Mouse (Mus musculus) embryonic facial prominence, embryonic 12.5 days (tissue): ENCODE data around the gene Nemp1. TPM values are rescaled to one million over a fixed set of nuclear protein-coding genes. Genes with fewer than 3 reads are reported as not detected.
A peak's percentile ranks its signal among the peaks of the same experiment; 100 is the strongest.

Experiments
- ATAC-seq: fragments of 200-750 bp; cut with Nextera tagmentation; 2 replicates; pipeline ENCODE4 v1.8.0; 2017; ENCODE audit not compliant: insufficient number of reproducible peaks, insufficient read depth, low FRiP score, low TSS enrichment
- H3K27ac ChIP-seq: fragments of 300-500 bp; sonication (generic); 2 replicates; pipeline ENCODE4 v1.5.1; 2016; ENCODE audit warnings: mild to moderate bottlenecking
- H3K27me3 ChIP-seq: fragments of 300-500 bp; sonication (generic); 2 replicates; pipeline ENCODE4 v1.6.1; 2016; ENCODE audit warnings: mild to moderate bottlenecking, moderate library complexity
- H3K36me3 ChIP-seq: fragments of 300-500 bp; sonication (generic); 2 replicates; pipeline ENCODE4 v1.6.1; 2016; ENCODE audit warnings: mild to moderate bottlenecking
- H3K4me1 ChIP-seq: fragments of 300-500 bp; sonication (generic); 2 replicates; pipeline ENCODE4 v1.6.1; 2016
- H3K4me2 ChIP-seq: fragments of 300-500 bp; sonication (generic); replicated peaks from 2 replicates; pipeline ENCODE4 v1.6.1; 2016; ENCODE audit warnings: mild to moderate bottlenecking, moderate library complexity
- H3K4me3 ChIP-seq: fragments of 300-500 bp; sonication (generic); 2 replicates; pipeline ENCODE4 v1.5.1; 2016; ENCODE audit warnings: mild to moderate bottlenecking
- H3K9ac ChIP-seq: fragments of 300-500 bp; sonication (generic); 2 replicates; pipeline ENCODE4 v1.6.1; 2016; ENCODE audit warnings: mild to moderate bottlenecking, moderate library complexity
- H3K9me3 ChIP-seq: fragments of 300-500 bp; sonication (generic); 2 replicates; pipeline ENCODE4 v1.6.1; 2016; ENCODE audit warnings: mild to moderate bottlenecking, moderate library complexity
- WGBS: fragments of 180-500 bp; shearing (Covaris S2); methylation state at CpG from one replicate; pipeline ENCODE4 v1.1.7; 2016; 5-methylcytosine and 5-hydroxymethylcytosine counted together
- polyA plus RNA-seq: library from polyadenylated mRNA; unstranded; fragments of >200 nt; fragmentation: Nextera tagmentation; extraction: Ambion mirVana; gene quantifications from 2 replicates; pipeline ENCODE4 v1.2.1, GENCODE M21; 2016

Nemp1 gene
- polyA plus RNA-seq, 1 experiment from 2014 or later = 11.9 TPM

GRCm38 (mm10) chr10:127677591-127678336 lies 11.1 kb downstream of the Nemp1 start:
- no peaks in the 10 kb centered on the region for H3K9me3 ChIP-seq
- ATAC-seq = no peak
- peak overlapping the region; percentile 92 for H3K4me2 ChIP-seq
- peak overlapping the region; percentile 76 for H3K4me3 ChIP-seq
- 8% methylated on average over 14 of the region's 14 CpGs for WGBS
- H3K4me1 ChIP-seq = peaks cover 7% of the 10 kb centered on the region; the same call in 1 of the 2 replicates
- peak overlapping the region; percentile 81 for H3K9ac ChIP-seq
- no peaks in the 10 kb centered on the region for H3K27me3 ChIP-seq
- H3K27ac ChIP-seq = peak overlapping the region; percentile 83
- no peaks in the 10 kb centered on the region for H3K36me3 ChIP-seq

GRCm38 (mm10) chr10:127679208-127679607 lies 12.5 kb downstream of the Nemp1 start:
- no peak overlapping the region for H3K4me3 ChIP-seq
- peaks cover 7% of the 10 kb centered on the region; the same call in 1 of the 2 replicates for H3K4me1 ChIP-seq
- no peak overlapping the region for H3K4me2 ChIP-seq
- H3K27ac ChIP-seq = no peak overlapping the region
- no peaks in the 10 kb centered on the region for H3K36me3 ChIP-seq
- H3K27me3 ChIP-seq = no peaks in the 10 kb centered on the region
- ATAC-seq = no peak
- WGBS = 91% methylated on average over 1 of the region's 1 CpGs
- H3K9ac ChIP-seq = no peak overlapping the region
- H3K9me3 ChIP-seq = no peaks in the 10 kb centered on the region

DNA sequence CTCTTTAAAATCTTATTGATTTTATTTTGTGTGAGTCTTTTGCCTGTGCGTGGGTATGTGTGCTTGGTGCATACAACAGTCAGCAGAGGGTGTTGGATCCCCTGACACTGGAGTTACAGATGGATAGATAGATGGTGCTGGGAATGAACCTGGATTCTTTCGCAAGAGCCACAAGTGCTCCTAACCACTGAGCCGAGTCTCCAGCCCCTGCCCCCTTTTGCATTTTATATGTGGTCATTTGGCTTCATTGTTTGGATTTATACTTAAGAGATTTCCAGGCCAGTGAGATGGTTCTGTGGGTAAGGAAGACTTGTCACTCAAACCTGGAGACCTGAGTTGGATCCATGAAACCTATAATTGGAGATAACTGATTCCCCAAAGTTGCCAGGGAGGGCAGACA lies 13.2 kb downstream of the Nemp1 start:
- Histone ChIP-seq H3K4me1 (peaks cover 7% of the 10 kb centered on the region; the same call in 1 of the 2 replicates), H3K27me3 (no peaks in the 10 kb centered on the region), H3K36me3 (no peaks in the 10 kb centered on the region), H3K9me3 (no peaks in the 10 kb centered on the region), H3K9ac (no peak overlapping the region), H3K4me2 (no peak overlapping the region), H3K27ac (no peak overlapping the region), H3K4me3 (no peak overlapping the region)
- no peak for ATAC-seq
- WGBS = 89% methylated on average over 3 of the region's 3 CpGs

GRCm38 (mm10) chr10:127682886-127683285 lies 16.2 kb downstream of the Nemp1 start:
- Histone ChIP-seq H3K4me2 (no peak overlapping the region), H3K27me3 (no peaks in the 10 kb centered on the region), H3K27ac (no peak overlapping the region), H3K36me3 (no peaks in the 10 kb centered on the region), H3K9me3 (no peaks in the 10 kb centered on the region), H3K4me1 (peaks cover 4% of the 10 kb centered on the region; the same call in 1 of the 2 replicates), H3K9ac (no peak overlapping the region), H3K4me3 (no peak overlapping the region)
- 86% methylated on average over 6 of the region's 6 CpGs for WGBS
- ATAC-seq = no peak

- 23% methylated on average over 1 of the region's 1 CpGs for WGBS
- no peak for ATAC-seq
- Histone ChIP-seq H3K9me3 (no peaks in the 10 kb centered on the region), H3K4me3 (no peak overlapping the region), H3K4me2 (no peak overlapping the region), H3K27ac (no peak overlapping the region), H3K9ac (no peak overlapping the region), H3K4me1 (no peaks in the 10 kb centered on the region), H3K36me3 (peaks cover 50% of the 10 kb centered on the region), H3K27me3 (no peaks in the 10 kb centered on the region)
Observed at GRCm38 (mm10) chr10:127691053-127691452, 24.4 kb downstream of the Nemp1 start.

- H3K4me1 ChIP-seq = no peaks in the 10 kb centered on the region
- 51% methylated on average over 2 of the region's 2 CpGs for WGBS
- no peaks in the 10 kb centered on the region for H3K9me3 ChIP-seq
- no peak overlapping the region for H3K27ac ChIP-seq
- H3K9ac ChIP-seq = no peak overlapping the region
- no peak overlapping the region for H3K4me2 ChIP-seq
- H3K36me3 ChIP-seq = peaks cover 73% of the 10 kb centered on the region
- H3K4me3 ChIP-seq = no peak overlapping the region
- no peaks in the 10 kb centered on the region for H3K27me3 ChIP-seq
- ATAC-seq = no peak
Observed at GRCm38 (mm10) chr10:127694636-127695035, 27.9 kb downstream of the Nemp1 start.

- WGBS = 94% methylated on average over 7 of the region's 7 CpGs
- H3K27me3 ChIP-seq = no peaks in the 10 kb centered on the region
- H3K9ac ChIP-seq = no peak overlapping the region
- H3K4me1 ChIP-seq = no peaks in the 10 kb centered on the region
- no peak overlapping the region for H3K27ac ChIP-seq
- ATAC-seq = no peak
- H3K36me3 ChIP-seq = peaks cover 70% of the 10 kb centered on the region
- H3K4me3 ChIP-seq = no peak overlapping the region
- H3K9me3 ChIP-seq = no peaks in the 10 kb centered on the region
- H3K4me2 ChIP-seq = no peak overlapping the region
Observed at GRCm38 (mm10) chr10:127695775-127696174, 29.1 kb downstream of the Nemp1 start.

- peaks cover 53% of the 10 kb centered on the region for H3K36me3 ChIP-seq
- 89% methylated on average over 7 of the region's 7 CpGs for WGBS
- ATAC-seq = no peak
Observed at GRCm38 (mm10) chr10:127698966-127699365, 32.3 kb downstream of the Nemp1 start.

GRCm38 (mm10) chr10:127703299-127703698 lies 36.6 kb downstream of the Nemp1 start:
- 0 out of 2 replicates have a peak, but pooled peaks cover 3% of the 10 kb centered on the region for H3K4me1 ChIP-seq
- H3K27ac ChIP-seq = no peak overlapping the region
- 47% methylated on average over 4 of the region's 4 CpGs for WGBS
- no peaks in the 10 kb centered on the region for H3K9me3 ChIP-seq
- no peaks in the 10 kb centered on the region for H3K27me3 ChIP-seq
- H3K36me3 ChIP-seq = peaks cover 19% of the 10 kb centered on the region
- no peak overlapping the region for H3K4me3 ChIP-seq
- no peak for ATAC-seq
- H3K9ac ChIP-seq = no peak overlapping the region
- H3K4me2 ChIP-seq = no peak overlapping the region

More at GRCm38 (mm10) chr10:127698966-127699365, 32.3 kb downstream of the Nemp1 start:
- no peaks in the 10 kb centered on the region for H3K4me1 ChIP-seq
- no peak overlapping the region for H3K9ac ChIP-seq
- H3K27ac ChIP-seq = no peak overlapping the region
- no peaks in the 10 kb centered on the region for H3K9me3 ChIP-seq
- H3K4me3 ChIP-seq = no peak overlapping the region
- H3K27me3 ChIP-seq = no peaks in the 10 kb centered on the region
- no peak overlapping the region for H3K4me2 ChIP-seq

DNA sequence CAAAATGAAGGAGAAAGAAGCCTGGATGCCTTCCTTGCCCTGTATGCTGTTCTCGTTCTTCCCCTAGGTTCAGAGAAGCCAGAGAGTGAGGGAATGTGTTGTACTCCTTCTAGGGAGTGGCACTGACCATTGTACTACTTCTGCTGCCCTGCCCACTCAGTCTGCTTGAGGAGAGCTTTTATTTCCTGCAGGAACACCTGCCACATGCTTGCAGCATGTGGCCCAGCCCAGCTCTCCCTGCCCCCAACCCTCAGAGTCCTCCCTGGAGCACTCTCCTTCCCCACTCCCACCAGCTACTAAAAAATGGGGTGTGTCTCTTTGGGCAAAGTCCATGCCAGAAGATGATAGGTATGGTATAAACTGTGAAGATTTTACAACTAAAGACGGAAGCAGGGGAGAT lies 37.6 kb downstream of the Nemp1 start:
- H3K27ac ChIP-seq = no peak overlapping the region

DNA sequence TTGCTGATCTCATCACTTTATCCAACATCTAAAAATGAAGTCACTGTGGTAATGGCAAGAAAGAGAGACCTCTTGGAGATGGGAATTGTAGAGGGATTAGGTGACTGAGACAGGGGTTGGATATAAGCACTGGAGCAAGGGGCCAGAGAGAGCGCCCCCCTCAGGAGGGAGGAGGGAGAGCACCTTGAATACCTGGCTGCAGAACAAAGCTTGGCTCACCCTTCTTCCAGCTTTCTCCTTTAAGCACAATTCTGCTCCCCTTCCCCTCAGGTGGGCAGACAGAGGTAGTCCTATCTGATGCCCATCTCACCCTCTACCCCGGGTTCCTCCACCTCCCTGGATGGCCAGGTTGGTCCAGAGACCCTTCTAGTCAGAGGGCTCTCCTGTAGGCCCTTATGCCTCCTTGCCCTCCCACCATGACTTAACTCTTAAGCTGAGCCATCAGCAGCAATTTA lies 38.1 kb downstream of the Nemp1 start, which contains the start of gene Myo1a:
Myo1a (plus strand) TSS at position 405 of the 455 bp plus-strand sequence.
- no peak within 1 kb of the TSS for H3K27ac ChIP-seq
- no peak within 1 kb of the TSS for H3K4me2 ChIP-seq
- no peak within 1 kb of the TSS for H3K9ac ChIP-seq
- no peak for ATAC-seq
- H3K4me3 ChIP-seq = no peak within 1 kb of the TSS
- H3K9me3 ChIP-seq = no peaks in the 10 kb centered on the region
- peaks cover 6% of the 10 kb centered on the region; the same call in 1 of the 2 replicates for H3K36me3 ChIP-seq
- 27% methylated on average over 2 of the region's 2 CpGs for WGBS
- H3K27me3 ChIP-seq = no peaks in the 10 kb centered on the region
- 0 out of 2 replicates have a peak, but pooled peaks cover 3% of the 10 kb centered on the region for H3K4me1 ChIP-seq

More for the DNA sequence above, 37.6 kb downstream of the Nemp1 start:
- peaks cover 10% of the 10 kb centered on the region for H3K36me3 ChIP-seq
- 77% methylated on average over 2 of the region's 2 CpGs for WGBS
- H3K4me3 ChIP-seq = no peak overlapping the region
- H3K4me1 ChIP-seq = 0 out of 2 replicates have a peak, but pooled peaks cover 3% of the 10 kb centered on the region
- no peak overlapping the region for H3K4me2 ChIP-seq
- no peak for ATAC-seq
- no peaks in the 10 kb centered on the region for H3K27me3 ChIP-seq
- no peak overlapping the region for H3K9ac ChIP-seq
- no peaks in the 10 kb centered on the region for H3K9me3 ChIP-seq

DNA sequence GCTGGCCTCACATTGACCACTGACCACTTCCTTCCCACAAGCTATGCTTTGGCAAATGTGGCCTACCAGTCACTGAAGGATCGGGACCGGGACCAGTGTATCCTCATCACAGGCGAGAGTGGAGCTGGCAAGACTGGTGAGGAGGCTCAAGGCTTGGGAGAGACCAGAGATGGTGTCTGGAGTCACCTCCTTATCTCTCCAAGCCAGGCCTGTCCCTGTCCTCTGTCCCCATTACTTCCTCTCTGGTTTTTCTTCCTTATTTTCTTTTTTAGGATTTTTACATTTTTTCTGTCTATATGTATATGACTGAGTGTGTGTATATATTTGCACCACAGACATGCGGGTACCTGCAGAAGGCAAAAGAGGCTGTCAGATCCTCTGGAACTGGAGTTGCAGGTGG lies 39.1 kb downstream of the Nemp1 start:
- H3K4me3 ChIP-seq = no peak overlapping the region
- no peaks in the 10 kb centered on the region for H3K36me3 ChIP-seq
- no peaks in the 10 kb centered on the region for H3K9me3 ChIP-seq
- 0 out of 2 replicates have a peak, but pooled peaks cover 3% of the 10 kb centered on the region for H3K4me1 ChIP-seq
- H3K27me3 ChIP-seq = no peaks in the 10 kb centered on the region
- 91% methylated on average over 4 of the region's 4 CpGs for WGBS
- no peak overlapping the region for H3K27ac ChIP-seq
- H3K9ac ChIP-seq = no peak overlapping the region
- no peak for ATAC-seq
- H3K4me2 ChIP-seq = no peak overlapping the region
